Mouse (Mus musculus) spleen, embryonic (tissue): ENCODE results near the gene Cpsf3.

Experiments used
- CTCF ChIA-PET: fragments of 350-600 bp; sonication (Branson Sonifier 250); formaldehyde crosslinking; loops from one replicate; lab custom pipeline; 2022; lab: Charles Lee

Cpsf3 gene

GRCm38 (mm10) chr12:21288716-21289395, 3.7 kb downstream of the Cpsf3 start:
- CTCF ChIA-PET, result no interaction called here

GRCm38 (mm10) chr12:21289651-21290050, 4.5 kb downstream of the Cpsf3 start:
- CTCF ChIA-PET, result no interaction called here

- CTCF ChIA-PET, result no interaction called here
Measured at GRCm38 (mm10) chr12:21298856-21299255, 13.7 kb downstream of the Cpsf3 start.

- CTCF ChIA-PET, result interaction anchor here (0.6 kb wide), 1 partner anchor 56 kb away, joined by 3 read pairs; no protein-coding TSS in a partner anchor
Measured at GRCm38 (mm10) chr12:21301324-21301723, 16.1 kb downstream of the Cpsf3 start.

- CTCF ChIA-PET, result interaction anchor here (0.6 kb wide), 1 partner anchor 55 kb away, joined by 3 read pairs; no protein-coding TSS in a partner anchor
Measured at GRCm38 (mm10) chr12:21301932-21302331, 16.7 kb downstream of the Cpsf3 start.

GRCm38 (mm10) chr12:21302361-21302783, 17.2 kb downstream of the Cpsf3 start:
- CTCF ChIA-PET, result no interaction called here

GRCm38 (mm10) chr12:21305741-21306140, 20.6 kb downstream of the Cpsf3 start:
- CTCF ChIA-PET, result no interaction called here

GRCm38 (mm10) chr12:21306721-21307120, 21.5 kb downstream of the Cpsf3 start:
- CTCF ChIA-PET, result no interaction called here

GRCm38 (mm10) chr12:21312201-21312600, 27.0 kb downstream of the Cpsf3 start:
- CTCF ChIA-PET, result no interaction called here

- CTCF ChIA-PET, result interaction anchor here (0.5 to 0.9 kb wide), 4 partner anchors 12 to 139 kb away, joined by 3 to 6 read pairs (median 4); partner anchors contain the start of gene Itgb1bp1
Measured at GRCm38 (mm10) chr12:21315923-21316868, 31.0 kb downstream of the Cpsf3 start, which contains the start of gene Iah1. Iah1 (plus strand) TSS chr12:21316389.

- CTCF ChIA-PET, result interaction anchor here (0.6 to 0.9 kb wide), 2 partner anchors 31 to 34 kb away, joined by 3 to 6 read pairs; partner anchors contain the start of gene Itgb1bp1
Measured at GRCm38 (mm10) chr12:21316869-21317265, 31.7 kb downstream of the Cpsf3 start.

- CTCF ChIA-PET, result no interaction called here
Measured at GRCm38 (mm10) chr12:21318143-21318895, 33.1 kb downstream of the Cpsf3 start.

GRCm38 (mm10) chr12:21320317-21320716, 35.1 kb downstream of the Cpsf3 start:
- CTCF ChIA-PET, result no interaction called here

- CTCF ChIA-PET, result no interaction called here
Measured at GRCm38 (mm10) chr12:21321170-21321569, 36.0 kb downstream of the Cpsf3 start.

GRCm38 (mm10) chr12:21322296-21322695, 37.1 kb downstream of the Cpsf3 start:
- CTCF ChIA-PET, result no interaction called here

- CTCF ChIA-PET, result no interaction called here
Measured at GRCm38 (mm10) chr12:21322856-21323255, 37.7 kb downstream of the Cpsf3 start.

GRCm38 (mm10) chr12:21324101-21324500, 38.9 kb downstream of the Cpsf3 start:
- CTCF ChIA-PET, result no interaction called here

GRCm38 (mm10) chr12:21325266-21325665, 40.1 kb downstream of the Cpsf3 start:
- CTCF ChIA-PET, result no interaction called here

GRCm38 (mm10) chr12:21326325-21326724, 41.1 kb downstream of the Cpsf3 start:
- CTCF ChIA-PET, result no interaction called here

GRCm38 (mm10) chr12:21329661-21330400, 44.6 kb downstream of the Cpsf3 start:
- CTCF ChIA-PET, result no interaction called here
